Mouse (Mus musculus) kidney, adult 11 months (tissue): ENCODE results near the gene Cln3.

Experiments used
- DNase-seq: peaks from one replicate; pipeline ENCODE4 v3.0.0; 2022

The Cln3 gene

GRCm38 (mm10) chr7:126585717-126586116 is at the start of gene Cln3:
TSS of gene Cln3 (minus strand) at chr7:126585817.
- DNase-seq, result no peak

GRCm38 (mm10) chr7:126635375-126635774 is 49.8 kb upstream of the Cln3 start:
- no peak for DNase-seq

- DNase-seq, result no peak
These were observed 46.9 kb upstream of the Cln3 start for GRCm38 (mm10) chr7:126632478-126632877.

GRCm38 (mm10) chr7:126630824-126631518 is 45.4 kb upstream of the Cln3 start, which contains the start of gene Nupr1:
TSS of gene Nupr1 (minus strand) at chr7:126630861.
- DNase-seq, result no peak

- DNase-seq, result no peak
These were observed 44.3 kb upstream of the Cln3 start for GRCm38 (mm10) chr7:126629915-126630314.

GRCm38 (mm10) chr7:126628111-126628510 is 42.5 kb upstream of the Cln3 start:
- DNase-seq, result no peak

- no peak for DNase-seq
These were observed 40.4 kb upstream of the Cln3 start for GRCm38 (mm10) chr7:126625807-126626600.

- DNase-seq, result peak; percentile 79
These were observed 39.8 kb upstream of the Cln3 start for GRCm38 (mm10) chr7:126625369-126625768.

GRCm38 (mm10) chr7:126624774-126625173 is 39.2 kb upstream of the Cln3 start:
- no peak for DNase-seq

GRCm38 (mm10) chr7:126623381-126623780 is 37.8 kb upstream of the Cln3 start:
- no peak for DNase-seq

- DNase-seq, result no peak
These were observed 36.1 kb upstream of the Cln3 start for GRCm38 (mm10) chr7:126621452-126622359.

GRCm38 (mm10) chr7:126619559-126620275 is 34.1 kb upstream of the Cln3 start:
- DNase-seq, result no peak

GRCm38 (mm10) chr7:126616707-126617106 is 31.1 kb upstream of the Cln3 start:
- DNase-seq, result no peak

- DNase-seq, result no peak
These were observed 27.1 kb upstream of the Cln3 start for GRCm38 (mm10) chr7:126612736-126613135.

- DNase-seq, result no peak
These were observed 22.2 kb upstream of the Cln3 start for GRCm38 (mm10) chr7:126607796-126608195.

GRCm38 (mm10) chr7:126607064-126607463 is 21.4 kb upstream of the Cln3 start:
- no peak for DNase-seq

GRCm38 (mm10) chr7:126606611-126607010 is 21.0 kb upstream of the Cln3 start:
- no peak for DNase-seq

GRCm38 (mm10) chr7:126602650-126603049 is 17.0 kb upstream of the Cln3 start:
- no peak for DNase-seq

GRCm38 (mm10) chr7:126601896-126602295 is 16.3 kb upstream of the Cln3 start:
- DNase-seq, result no peak

- no peak for DNase-seq
These were observed 13.3 kb upstream of the Cln3 start for GRCm38 (mm10) chr7:126598919-126599318.

- no peak for DNase-seq
These were observed 10.8 kb upstream of the Cln3 start for GRCm38 (mm10) chr7:126596414-126596813.

GRCm38 (mm10) chr7:126595890-126596289 is 10.3 kb upstream of the Cln3 start:
- no peak for DNase-seq
